Mouse (Mus musculus): Measurements from ENCODE around the gene Akap1.
A peak's percentile ranks its signal among the peaks of the same experiment; 100 is the strongest.

The Akap1 gene

DNA sequence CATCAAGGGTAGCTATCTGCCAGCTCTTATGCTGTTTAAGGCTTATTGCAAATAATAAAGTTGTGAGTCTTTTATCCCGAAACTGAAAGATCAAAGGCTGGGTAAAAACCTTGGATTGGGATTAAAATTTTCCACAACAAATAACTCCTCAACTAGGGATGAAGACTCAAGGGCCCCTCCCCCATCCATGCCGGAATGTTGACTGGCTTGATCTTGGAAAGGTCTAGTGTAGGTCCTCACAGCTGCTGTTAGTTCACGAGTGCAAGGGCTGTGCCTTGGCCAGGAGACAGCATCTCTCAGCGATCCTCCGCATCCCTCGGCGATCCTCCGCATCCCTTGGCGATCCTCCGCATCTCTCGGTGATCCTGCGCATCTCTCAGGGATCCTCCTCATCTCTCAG, 13.6 kb upstream of the Akap1 start:
- DNase-seq (ENCODE audit: low spot score in 2 of 2), result no peak

DNA sequence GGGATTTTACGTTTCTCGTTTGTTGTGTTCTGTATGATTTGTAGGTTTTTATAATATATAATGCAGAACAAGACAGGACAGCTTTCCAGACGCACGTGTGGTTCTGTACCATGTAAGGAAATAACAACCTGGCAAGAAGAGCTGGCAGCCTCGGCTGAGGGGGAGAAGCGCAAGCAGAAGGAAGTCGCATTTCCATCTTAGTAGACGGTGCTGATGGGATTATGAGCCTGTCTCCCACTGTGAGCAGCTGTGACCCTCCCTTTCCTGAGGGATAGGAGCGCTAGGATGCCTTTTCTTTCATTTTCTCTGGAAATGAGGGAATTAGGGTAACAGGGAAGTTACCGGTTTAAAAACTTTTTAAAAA, 9.3 kb upstream of the Akap1 start:
- DNase-seq (ENCODE audit: low spot score in 2 of 2), result no peak

- no peak for DNase-seq (ENCODE audit: low spot score in 2 of 2)
These were observed 8.8 kb upstream of the Akap1 start for GRCm38 (mm10) chr11:88873027-88873666.

GRCm38 (mm10) chr11:88869443-88869842, 5.1 kb upstream of the Akap1 start:
- DNase-seq (ENCODE audit: low spot score in 2 of 2), result no peak

DNA sequence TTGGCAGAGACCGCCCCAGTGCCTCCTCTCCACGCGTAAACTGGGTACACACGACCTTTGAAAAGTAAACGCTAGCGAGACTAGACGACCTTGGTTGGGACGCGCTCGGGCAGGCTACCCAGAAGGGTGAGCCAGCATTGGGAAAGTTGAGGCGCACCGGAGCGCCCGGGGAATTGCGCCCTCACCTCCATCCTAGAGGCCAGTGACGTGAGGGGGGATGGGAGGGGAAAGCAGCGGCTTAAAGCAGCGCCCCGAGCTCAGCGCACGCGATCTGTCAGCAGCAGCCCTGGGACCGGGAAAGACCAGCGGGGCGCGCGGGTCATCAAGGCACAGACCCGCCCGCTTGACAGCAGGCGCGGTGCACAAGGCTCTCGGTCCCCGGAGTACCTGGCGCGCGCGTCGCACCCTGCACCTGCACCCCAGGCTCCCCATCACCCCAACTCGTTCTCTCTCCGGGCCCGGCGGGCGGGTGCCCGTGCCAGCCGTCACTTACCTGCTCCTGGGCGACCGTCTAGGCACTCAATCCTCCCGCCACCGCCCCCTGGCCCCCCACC, 405 bp downstream of the Akap1 start:
- DNase-seq (ENCODE audit: low spot score in 2 of 2), result peak in 1 of 2 experiments; percentile 9

DNA sequence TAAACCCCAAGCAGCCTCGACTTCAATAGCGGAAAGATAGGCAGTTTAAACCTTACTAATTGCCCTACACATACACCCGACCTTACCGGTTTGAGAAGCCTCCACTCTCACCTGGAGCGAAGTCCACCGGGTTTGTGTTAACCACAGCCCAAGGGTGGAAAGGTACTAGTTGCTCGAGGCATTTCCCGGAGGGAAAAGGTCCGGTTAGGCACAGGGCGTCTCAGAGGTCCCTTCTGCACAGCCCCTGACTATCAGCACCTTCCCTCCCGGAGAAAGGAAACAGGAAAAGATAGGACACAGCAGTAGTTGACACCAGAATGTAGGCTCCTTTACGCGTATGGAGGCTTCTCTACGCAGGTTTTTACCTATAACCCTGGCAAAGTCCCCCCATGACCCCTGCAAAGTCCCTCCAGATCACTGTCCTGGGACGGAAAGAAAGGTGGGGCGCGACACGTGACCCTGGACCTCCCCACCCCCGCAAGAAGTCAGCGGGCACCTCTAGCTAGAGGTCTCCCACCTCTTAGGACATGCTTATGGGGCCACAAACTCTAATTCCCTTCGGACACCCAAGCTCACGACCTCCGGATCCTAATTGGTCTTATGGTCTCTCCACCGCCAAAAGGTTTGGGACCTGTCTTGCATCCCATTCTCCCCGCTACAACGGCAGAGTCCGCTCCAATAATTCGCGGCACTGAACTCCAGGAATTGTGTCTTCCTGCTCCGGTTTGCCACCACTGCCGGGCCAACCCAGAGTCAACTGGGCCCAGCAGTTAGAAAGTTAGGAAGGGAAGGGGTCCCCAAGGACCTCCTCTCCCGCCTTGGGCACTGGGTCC, 1.1 kb downstream of the Akap1 start:
- DNase-seq (ENCODE audit: low spot score in 2 of 2), result no peak

DNA sequence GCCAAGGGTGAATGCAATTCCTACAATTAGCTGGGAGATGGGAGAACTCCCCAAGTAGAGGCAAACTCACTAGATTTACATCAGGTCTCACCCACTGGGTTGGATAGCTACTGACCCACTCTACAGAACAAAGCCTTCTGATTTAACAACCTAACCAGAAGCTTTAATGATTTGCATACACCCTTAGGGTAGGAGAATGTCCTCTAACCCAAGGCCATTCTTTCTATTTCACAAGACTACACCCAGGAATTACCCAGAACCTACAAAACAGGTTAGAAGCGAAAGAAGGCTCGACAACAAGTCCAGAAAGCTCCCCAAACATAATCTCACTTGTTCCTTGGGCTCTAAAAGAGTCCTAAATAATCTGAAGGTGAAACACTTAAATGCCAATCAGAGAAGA, 2.0 kb downstream of the Akap1 start:
- no peak for DNase-seq (ENCODE audit: low spot score in 2 of 2)

DNA sequence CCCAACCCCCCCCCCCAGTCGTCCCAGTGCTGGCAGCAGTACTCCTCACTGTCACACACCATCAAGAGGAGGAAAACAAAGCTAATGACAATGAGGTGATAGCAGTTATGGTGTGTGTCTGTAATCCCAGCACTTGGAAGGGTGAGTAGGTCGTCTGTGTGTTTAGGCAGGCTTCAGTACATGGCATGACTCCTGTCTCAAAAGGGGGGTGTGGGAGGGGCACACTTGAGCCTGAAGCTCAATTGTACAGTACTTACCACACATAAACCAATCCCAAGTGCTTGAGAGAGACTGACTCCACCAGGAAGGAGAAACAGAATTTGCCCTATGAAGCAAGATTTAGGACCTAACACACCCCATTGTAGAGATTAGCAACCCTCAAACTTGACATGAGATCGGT, 3.3 kb downstream of the Akap1 start:
- DNase-seq (ENCODE audit: low spot score in 2 of 2), result no peak

- DNase-seq (ENCODE audit: low spot score in 2 of 2), result no peak
These were observed 3.7 kb downstream of the Akap1 start for GRCm38 (mm10) chr11:88860641-88861040.

GRCm38 (mm10) chr11:88857311-88858005, 6.9 kb downstream of the Akap1 start:
- no peak for DNase-seq (ENCODE audit: low spot score in 2 of 2)

GRCm38 (mm10) chr11:88856383-88856782, 8.0 kb downstream of the Akap1 start:
- no peak for DNase-seq (ENCODE audit: low spot score in 2 of 2)

- DNase-seq (ENCODE audit: low spot score in 2 of 2), result no peak
These were observed 8.6 kb downstream of the Akap1 start for GRCm38 (mm10) chr11:88855795-88856194.

- DNase-seq (ENCODE audit: low spot score in 2 of 2), result no peak
These were observed 10.8 kb downstream of the Akap1 start for GRCm38 (mm10) chr11:88853588-88853987.

DNA sequence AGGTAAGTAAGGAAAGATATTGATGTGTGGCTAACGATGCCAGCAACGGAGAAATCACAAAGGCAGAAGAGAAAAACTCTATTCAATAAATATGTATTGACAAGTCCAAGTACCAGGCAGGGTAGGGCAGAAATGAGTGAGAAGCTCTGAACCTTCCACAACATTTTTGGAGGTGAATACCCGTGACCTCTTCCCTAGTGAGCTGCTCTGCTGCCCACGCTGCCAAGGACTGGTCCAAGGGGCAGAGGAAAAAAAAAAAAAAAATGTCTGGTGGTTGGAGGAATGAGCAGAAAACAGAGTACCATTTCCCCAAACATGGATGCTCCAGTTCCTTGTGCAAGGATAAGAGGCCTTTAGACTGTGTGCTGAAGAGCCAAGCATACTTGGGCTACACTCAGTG, 11.6 kb downstream of the Akap1 start:
- no peak for DNase-seq (ENCODE audit: low spot score in 2 of 2)

- DNase-seq (ENCODE audit: low spot score in 2 of 2), result no peak
These were observed 13.1 kb downstream of the Akap1 start for GRCm38 (mm10) chr11:88851049-88851825.

DNA sequence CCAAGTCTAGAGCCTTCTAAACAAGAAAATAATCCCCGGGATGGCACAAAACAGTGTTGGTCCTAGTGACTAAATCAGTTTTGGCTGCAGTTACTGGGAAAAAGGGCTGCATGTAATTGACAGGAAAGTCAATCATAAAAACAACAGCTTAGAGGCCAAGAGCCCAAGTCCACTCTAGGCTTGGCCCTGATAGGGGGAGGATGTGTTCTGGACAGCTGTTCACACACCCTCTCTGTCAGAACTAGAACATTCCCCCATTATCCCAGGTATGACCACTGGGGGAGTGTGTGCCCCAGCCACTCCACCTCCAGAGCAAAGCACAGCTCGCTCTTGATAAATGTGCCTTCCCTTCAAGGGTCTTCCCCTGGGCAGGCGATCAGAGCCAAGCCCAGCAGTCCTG, 14.7 kb downstream of the Akap1 start:
- no peak for DNase-seq (ENCODE audit: low spot score in 2 of 2)

DNA sequence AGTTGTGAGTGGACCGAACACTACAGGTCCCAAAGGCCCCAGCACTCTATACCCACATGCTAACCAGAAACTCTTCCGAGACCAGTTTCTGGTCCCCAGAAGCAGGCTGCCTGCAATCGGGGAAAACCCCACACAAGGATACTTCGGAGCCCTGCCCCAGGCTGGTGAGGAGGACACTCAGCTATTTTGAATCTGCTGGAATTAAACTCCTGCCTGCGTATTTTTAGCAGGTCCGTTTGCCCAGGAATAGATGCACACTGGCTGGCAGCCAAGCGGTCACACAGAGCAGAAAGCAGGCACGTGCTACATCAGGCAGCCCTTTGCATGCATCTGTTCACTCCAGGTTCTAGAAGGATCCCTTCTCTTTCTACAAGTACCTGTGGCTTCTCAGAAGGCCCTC, 15.1 kb downstream of the Akap1 start:
- DNase-seq (ENCODE audit: low spot score in 2 of 2), result no peak

DNA sequence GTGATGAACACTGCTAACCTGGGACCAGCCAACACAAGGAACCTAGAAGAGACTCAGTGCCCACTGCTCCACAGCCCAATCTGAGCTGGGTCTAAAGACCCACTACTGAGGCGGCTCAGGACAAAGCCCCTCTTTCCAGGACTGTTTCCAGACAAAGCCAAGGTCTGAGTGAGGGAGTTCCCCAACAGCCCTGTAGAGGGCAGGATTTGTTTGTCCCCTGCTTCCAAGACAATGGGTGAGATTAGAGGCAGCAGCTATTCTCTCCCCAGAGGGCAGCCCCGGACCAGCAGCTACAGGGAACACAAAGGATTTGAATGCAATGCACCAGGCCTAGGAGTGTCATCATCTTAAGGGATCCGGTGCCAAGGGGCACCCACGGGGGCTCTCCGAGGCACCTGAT, 15.8 kb downstream of the Akap1 start:
- peak in 1 of 2 experiments; percentile 10 for DNase-seq (ENCODE audit: low spot score in 2 of 2)

GRCm38 (mm10) chr11:88847281-88848006, 16.9 kb downstream of the Akap1 start:
- DNase-seq (ENCODE audit: low spot score in 2 of 2), result no peak

GRCm38 (mm10) chr11:88844384-88844783, 20.0 kb downstream of the Akap1 start:
- no peak for DNase-seq (ENCODE audit: low spot score in 2 of 2)

GRCm38 (mm10) chr11:88843305-88843704, 21.1 kb downstream of the Akap1 start:
- no peak for DNase-seq (ENCODE audit: low spot score in 2 of 2)

All from spleen, postnatal 36 days (tissue).